Mouse (Mus musculus): Measurements from ENCODE around the gene Aoc3. TPM values are rescaled to one million over a fixed set of nuclear protein-coding genes. Genes with fewer than 3 reads are reported as not detected.
A peak's percentile ranks its signal among the peaks of the same experiment; 100 is the strongest.
"Not testable (repeated sequence)": the region's sequence is repeated elsewhere in the genome, so short reads cannot be mapped to it uniquely, and the experiment has no call there.

Aoc3 gene
- total RNA-seq, 2 experiments from 2014 or later = 5.3 to 9.6 TPM

GRCm38 (mm10) chr11:101326147-101326546 lies 4.3 kb upstream of the Aoc3 start:
- no peak for DNase-seq (ENCODE audit: low spot score)

DNA sequence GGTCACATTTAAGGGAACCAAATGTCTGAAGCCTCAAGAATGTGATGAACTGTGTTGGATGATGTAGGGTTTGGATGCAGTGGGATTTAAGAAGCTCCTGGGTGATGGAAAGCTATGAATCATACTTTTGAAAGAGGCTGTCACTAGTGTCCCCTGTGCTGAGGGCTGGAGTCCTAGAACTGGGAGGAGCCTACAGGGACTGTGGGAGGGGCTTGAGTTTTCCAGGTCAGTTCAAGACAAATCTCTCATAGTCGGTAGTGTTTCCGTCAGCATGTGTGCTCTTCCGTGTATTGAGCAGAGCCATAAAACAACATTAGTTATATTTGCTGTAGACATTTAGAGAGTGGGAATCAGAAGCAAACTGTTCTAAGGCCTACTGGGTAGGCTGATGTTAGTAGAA lies 3.1 kb upstream of the Aoc3 start:
- DNase-seq (ENCODE audit: low spot score) = no peak

DNA sequence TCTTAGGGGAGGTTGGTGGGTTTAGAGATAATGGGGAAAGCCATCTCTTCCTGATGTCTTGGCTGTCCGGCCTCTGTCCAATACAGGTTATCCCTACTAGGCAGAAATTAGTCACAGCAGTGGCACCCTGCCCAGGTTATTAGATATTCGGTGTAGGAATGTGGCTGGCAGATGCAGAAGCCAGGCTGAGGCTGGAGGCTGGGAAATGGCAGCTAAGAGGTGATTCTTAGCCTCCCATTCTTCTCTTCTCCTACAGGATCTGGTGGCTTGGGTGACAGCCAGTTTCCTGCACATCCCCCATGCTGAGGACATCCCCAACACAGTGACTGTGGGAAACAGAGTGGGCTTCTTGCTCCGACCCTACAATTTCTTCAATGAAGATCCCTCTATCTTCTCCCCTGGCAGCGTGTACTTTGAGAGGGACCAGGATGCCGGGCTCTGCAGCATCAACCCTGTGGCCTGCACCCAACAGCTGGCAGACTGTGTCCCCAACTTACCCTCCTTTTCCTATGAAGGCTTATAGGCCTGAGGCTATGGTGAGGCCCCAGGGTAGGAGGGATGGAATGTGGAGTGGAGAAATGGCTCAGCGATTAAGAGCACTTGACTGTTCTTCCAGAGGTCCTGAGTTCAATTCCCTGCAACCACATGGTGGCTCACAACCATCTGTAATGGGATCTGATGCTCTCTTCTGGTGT lies 1.3 kb upstream of the Aoc3 start:
- peak; percentile 26 for DNase-seq (ENCODE audit: low spot score)

GRCm38 (mm10) chr11:101330961-101331360 lies 556 bp downstream of the Aoc3 start:
- DNase-seq (ENCODE audit: low spot score) = not testable (repeated sequence)

DNA sequence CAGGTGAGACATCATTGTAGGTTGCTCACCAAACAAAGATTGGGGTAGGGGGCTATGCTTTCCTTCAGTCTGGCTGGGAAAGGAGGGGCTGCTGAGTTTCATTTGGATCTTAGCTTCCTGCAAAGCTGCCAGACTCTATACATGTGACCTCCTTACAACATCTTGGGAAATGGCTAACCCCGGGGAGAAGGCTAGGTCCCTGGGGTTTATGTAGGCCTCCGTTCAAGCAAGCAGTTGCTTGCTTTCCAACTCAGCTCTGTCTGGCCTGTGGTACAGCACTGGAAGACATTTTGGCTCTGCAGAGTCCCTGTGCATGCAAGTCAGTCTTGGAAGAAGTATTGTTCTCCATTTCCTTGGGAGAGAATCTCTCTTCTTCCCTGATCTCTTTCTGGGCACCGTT lies 2.1 kb downstream of the Aoc3 start:
- DNase-seq (ENCODE audit: low spot score) = peak; percentile 32

DNA sequence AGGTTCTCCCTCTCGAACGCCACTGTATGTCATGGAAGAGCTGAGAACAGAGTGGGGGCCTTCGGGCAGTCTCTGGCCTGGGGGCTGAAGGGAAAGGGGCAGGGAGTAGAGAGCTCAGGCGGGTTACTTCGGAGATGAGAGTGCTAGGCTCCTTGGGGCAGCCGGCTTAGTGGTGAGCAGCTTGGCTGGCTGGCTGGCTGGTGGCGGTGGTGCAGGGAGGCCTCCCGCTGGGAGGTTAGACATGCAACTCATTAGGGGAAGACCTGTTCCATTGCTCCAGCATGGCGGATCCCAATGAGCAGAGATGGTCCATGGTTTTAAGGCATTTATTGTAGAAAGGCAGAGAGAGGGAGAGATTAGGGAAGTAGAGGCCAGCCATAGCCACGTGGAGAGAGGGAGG lies 3.6 kb downstream of the Aoc3 start:
- no peak for DNase-seq (ENCODE audit: low spot score)

GRCm38 (mm10) chr11:101334516-101334915 lies 4.1 kb downstream of the Aoc3 start:
- no peak for DNase-seq (ENCODE audit: low spot score)

DNA sequence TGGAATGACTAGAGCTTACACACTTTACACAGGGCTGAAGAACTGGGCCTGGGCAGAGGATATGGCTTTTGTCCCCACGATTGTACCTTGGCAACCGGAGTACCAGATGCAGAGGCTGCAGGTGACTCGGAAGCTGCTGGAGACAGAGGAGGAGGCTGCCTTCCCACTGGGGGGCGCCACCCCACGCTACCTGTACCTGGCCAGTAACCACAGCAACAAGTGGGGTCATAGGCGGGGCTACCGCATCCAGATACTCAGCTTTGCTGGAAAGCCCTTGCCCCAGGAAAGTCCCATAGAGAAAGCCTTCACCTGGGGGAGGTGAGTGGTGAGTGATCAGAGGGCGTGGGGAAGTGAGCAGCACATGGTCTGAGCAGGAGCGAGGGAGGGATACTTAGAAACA lies 5.3 kb downstream of the Aoc3 start:
- no peak for DNase-seq (ENCODE audit: low spot score)

GRCm38 (mm10) chr11:101338123-101338760 lies 7.8 kb downstream of the Aoc3 start:
- DNase-seq (ENCODE audit: low spot score) = no peak

DNA sequence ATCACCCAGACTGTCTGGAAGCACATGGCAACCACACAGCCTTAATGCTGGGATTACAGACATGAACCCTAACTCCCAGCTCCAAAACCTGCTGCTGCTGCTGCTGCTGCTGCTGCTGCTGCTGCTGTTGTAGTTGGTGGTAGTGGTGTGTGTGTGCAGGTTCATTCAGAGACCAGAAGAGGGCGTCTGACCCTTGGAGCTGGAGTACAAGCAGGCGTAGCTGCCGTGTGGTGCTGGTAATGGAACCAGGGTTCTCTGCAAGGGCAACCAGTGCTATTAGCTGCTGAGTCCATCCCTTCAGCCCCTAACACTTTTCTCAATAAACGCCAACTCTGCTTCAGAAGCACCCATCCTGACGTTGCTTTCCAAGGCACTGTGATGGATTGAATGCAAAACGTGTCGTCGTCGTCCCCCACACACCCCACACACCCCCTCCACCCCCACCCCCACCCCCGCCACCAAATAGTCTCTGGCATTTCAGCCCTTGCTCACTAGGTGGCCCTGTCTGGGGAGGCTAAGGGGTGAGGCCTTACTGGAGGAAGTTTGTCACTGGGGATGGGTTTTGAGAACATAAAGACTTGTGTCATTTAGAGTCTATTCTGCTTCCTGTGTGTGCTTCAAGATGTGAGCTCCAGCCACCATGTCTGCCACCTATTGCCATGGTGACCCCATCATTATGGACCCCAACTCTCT lies 16.8 kb downstream of the Aoc3 start:
- DNase-seq (ENCODE audit: low spot score) = no peak

- DNase-seq (ENCODE audit: low spot score) = no peak
Observed at GRCm38 (mm10) chr11:101348774-101349173, 18.4 kb downstream of the Aoc3 start.

- DNase-seq (ENCODE audit: low spot score) = no peak
Observed at GRCm38 (mm10) chr11:101349216-101349615, 18.8 kb downstream of the Aoc3 start.

- no peak for DNase-seq (ENCODE audit: low spot score)
Observed at GRCm38 (mm10) chr11:101351100-101351720, 20.8 kb downstream of the Aoc3 start.

- no peak for DNase-seq (ENCODE audit: low spot score)
Observed at GRCm38 (mm10) chr11:101351721-101352111, 21.3 kb downstream of the Aoc3 start.

GRCm38 (mm10) chr11:101353436-101353835 lies 23.0 kb downstream of the Aoc3 start:
- no peak for DNase-seq (ENCODE audit: low spot score)

GRCm38 (mm10) chr11:101354438-101355010 lies 24.1 kb downstream of the Aoc3 start:
- no peak for DNase-seq (ENCODE audit: low spot score)

GRCm38 (mm10) chr11:101355916-101356315 lies 25.5 kb downstream of the Aoc3 start:
- DNase-seq (ENCODE audit: low spot score) = no peak

DNA sequence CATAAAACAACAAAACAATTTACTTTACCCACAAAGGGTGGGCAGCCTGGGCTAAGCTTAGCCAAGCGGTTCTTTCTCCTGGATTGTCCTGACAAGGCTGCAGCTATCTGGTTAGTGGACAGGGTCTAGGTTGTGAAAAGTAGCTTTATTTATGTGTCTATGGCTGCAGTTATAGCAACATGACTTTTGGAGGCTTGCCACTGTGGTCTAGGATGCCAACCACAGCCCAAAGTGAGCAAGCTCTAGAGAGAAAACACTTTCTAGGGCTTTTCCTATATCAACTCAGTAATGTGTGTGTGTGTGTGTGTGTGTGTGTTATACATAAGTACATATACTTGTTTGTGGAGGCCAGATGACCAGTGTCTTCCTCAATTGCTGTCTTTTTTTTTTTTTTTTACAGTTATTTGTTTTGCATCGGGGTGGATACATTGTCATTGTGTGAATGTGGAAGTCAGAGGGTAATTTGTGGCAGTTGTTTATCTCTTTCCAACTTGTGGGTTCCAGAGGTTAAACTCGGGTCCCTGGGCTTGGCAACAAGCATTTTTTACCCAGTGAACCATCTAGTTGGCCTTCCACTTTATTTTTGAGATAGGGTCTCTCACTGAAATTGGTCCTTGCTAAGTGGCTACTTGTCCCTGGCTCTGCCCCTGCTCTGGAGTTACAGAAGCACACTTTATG lies 27.2 kb downstream of the Aoc3 start:
- DNase-seq (ENCODE audit: low spot score) = no peak

- no peak for DNase-seq (ENCODE audit: low spot score)
Observed at GRCm38 (mm10) chr11:101359776-101360175, 29.4 kb downstream of the Aoc3 start.

DNA sequence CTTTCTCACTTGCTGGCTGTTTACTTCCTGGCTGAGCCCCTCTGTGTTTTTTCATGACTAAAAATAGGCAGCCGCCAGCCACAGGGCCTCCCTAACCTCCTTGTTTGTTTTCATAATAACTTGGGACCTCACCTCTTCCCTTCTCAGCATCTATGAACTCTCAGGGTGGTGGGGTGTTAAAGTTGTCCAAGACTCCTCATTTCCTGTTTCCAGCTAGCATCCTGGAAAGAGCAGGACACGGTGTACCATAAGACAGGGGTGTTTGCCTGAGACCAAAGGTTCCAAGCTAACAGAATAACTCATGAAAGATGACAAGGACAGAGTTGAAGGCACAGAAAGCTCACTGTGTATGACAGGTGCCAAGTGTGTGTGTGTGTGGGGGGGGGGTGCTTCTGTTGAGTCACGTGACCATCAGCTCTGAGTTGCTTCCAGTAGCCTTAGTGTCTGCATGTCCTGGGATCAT lies 30.3 kb downstream of the Aoc3 start:
- DNase-seq (ENCODE audit: low spot score) = no peak

DNA sequence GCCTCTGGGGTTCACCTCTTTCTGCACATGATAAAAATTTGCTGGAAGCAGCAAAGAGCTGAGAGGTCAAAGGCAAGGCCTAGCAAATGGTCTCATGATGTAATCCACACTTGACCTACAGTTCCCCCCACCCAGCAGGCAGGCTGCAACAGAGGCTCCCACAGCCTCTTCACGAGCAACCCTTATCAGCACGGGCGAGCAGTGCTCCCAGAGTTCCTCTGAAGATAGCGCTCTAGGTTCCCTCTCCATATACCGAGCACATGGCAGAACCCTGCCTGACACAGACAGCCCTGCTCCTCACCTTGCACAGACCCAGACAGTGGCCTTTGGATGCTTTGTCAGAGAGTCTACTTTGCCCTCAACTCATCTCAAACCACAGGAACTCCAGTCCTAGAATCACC lies 34.1 kb downstream of the Aoc3 start:
- no peak for DNase-seq (ENCODE audit: low spot score)

All from gastrocnemius, adult 18-20 months (tissue).